Mouse (Mus musculus): ENCODE measurements around the gene Col6a6.
A peak's percentile ranks its signal among the peaks of the same experiment; 100 is the strongest.

The Col6a6 gene

GRCm38 (mm10) chr9:105656189-105656588 lies 171.8 kb downstream of the Col6a6 start:
- DNase-seq, result no peak

- DNase-seq, result peak; percentile 96
Measured at GRCm38 (mm10) chr9:105642460-105643371, 185.2 kb downstream of the Col6a6 start, which contains the start of gene Pik3r4. Gene Pik3r4 (plus strand): TSS chr9:105642978.

GRCm38 (mm10) chr9:105641377-105641776 lies 186.6 kb downstream of the Col6a6 start:
- peak; percentile 18 for DNase-seq
